13 mouse cellular contexts compared by ENCODE assay signal in genomic region chr15:101458361-101458930, GRCm38 (mm10). TPM values are rescaled to one million over a fixed set of nuclear protein-coding genes. Genes with fewer than 3 reads are reported as not detected.
DNase-seq lines count a peak whose midpoint lies in the region; ATAC-seq lines count a peak whose summit lies in the region.
"Had no signal": no experiment of that assay in that cellular context is flagged by ENCODE, and none has a peak within 500 bp of the region (broad histone marks: within the 10 kb centered on the region; RNA-seq: fewer than 3 reads in every experiment).

No protein-coding gene starts in this region.

- DNase-seq in cerebellum, postnatal 25 days: peak; percentile 14 to 43
- DNase-seq in cerebellum, adult 11 months: no peak
- peak; percentile 19 for DNase-seq in kidney, adult 11 months
- DNase-seq in embryo, embryonic 10.5 days (ENCODE audit: low spot score): peak; percentile 19
- DNase-seq in kidney, postnatal 4 days: peak; percentile 60 to 71
- DNase-seq in urinary bladder, adult 2 months (ENCODE audit: low spot score): no peak
- DNase-seq in c-Kit-positive CD71-positive TER-119-positive erythroid progenitor cells, embryonic 14.5 days (ENCODE audit: low spot score): no peak
- DNase-seq: cerebellum, adult 9-10 months; lung, postnatal 14 days had no signal

- ATAC-seq in kidney, embryonic 16.5 days (ENCODE audit: low FRiP score, low TSS enrichment): no peak

- H3K9ac ChIP-seq in kidney, embryonic 16.5 days (replicated peaks; ENCODE audit: low read length): no peak overlapping the region

- no peaks in the 10 kb centered on the region for H3K36me3 ChIP-seq in kidney, embryonic 16.5 days (ENCODE audit: insufficient read depth, low read length)

- no peak overlapping the region for H3K27ac ChIP-seq in kidney, embryonic 16.5 days (ENCODE audit: low read length)

- no peaks in the 10 kb centered on the region for H3K4me1 ChIP-seq in kidney, embryonic 16.5 days (ENCODE audit: insufficient read depth, low read length)

- no peak overlapping the region for H3K4me3 ChIP-seq in kidney, embryonic 16.5 days (ENCODE audit: low read length)

- no peaks in the 10 kb centered on the region for H3K27me3 ChIP-seq in kidney, embryonic 16.5 days (ENCODE audit: insufficient read depth, low read length)

- WGBS in kidney, embryonic 16.5 days: 52% methylated on average over 16 of the region's 16 CpGs

- H3K9me3 ChIP-seq in kidney, embryonic 16.5 days (ENCODE audit: low read length): peaks cover 3% of the 10 kb centered on the region; the same call in 1 of the 2 replicates

- no peak overlapping the region for H3K4me2 ChIP-seq in kidney, embryonic 16.5 days (replicated peaks; ENCODE audit: low read depth, low read length)

RNA-seq across cellular contexts. Expression of gene Krt81, which starts 5.1 kb away (rescaled TPM):
- polyA plus RNA-seq in kidney, embryonic 16.5 days (2015; fragmentation: Nextera tagmentation; extraction: Ambion mirVana): not detected in 2 replicates
- polyA plus RNA-seq in urinary bladder, adult 2 months (2012; rRNA removed): not detected in 2 replicates
- polyA plus RNA-seq: heart, postnatal 0 days; limb, embryonic 14.5 days; neural tube, embryonic 11.5 days had no signal

RNA-seq across cellular contexts. Expression of gene Krt88, which starts 10.9 kb away (rescaled TPM):
- not detected in 2 replicates for polyA plus RNA-seq in kidney, embryonic 16.5 days (2015; fragmentation: Nextera tagmentation; extraction: Ambion mirVana)
- 0.13 and 0.39 TPM in 2 replicates for polyA plus RNA-seq in urinary bladder, adult 2 months (2012; rRNA removed)
- polyA plus RNA-seq: heart, postnatal 0 days; limb, embryonic 14.5 days; neural tube, embryonic 11.5 days had no signal

RNA-seq across cellular contexts. Expression of gene Krt86, which starts 14.8 kb away (rescaled TPM):
- polyA plus RNA-seq in kidney, embryonic 16.5 days (2015; fragmentation: Nextera tagmentation; extraction: Ambion mirVana): not detected in 2 replicates
- polyA plus RNA-seq in urinary bladder, adult 2 months (2012; rRNA removed): not detected in 2 replicates
- polyA plus RNA-seq: heart, postnatal 0 days; neural tube, embryonic 11.5 days had no signal

RNA-seq across cellular contexts. Expression of gene Krt87, which starts 19.8 kb away (rescaled TPM):
- 0.06 TPM in 1 of 2 replicates, not detected in the other for polyA plus RNA-seq in kidney, embryonic 16.5 days (2015; fragmentation: Nextera tagmentation; extraction: Ambion mirVana)
- 0.03 and 0.15 TPM in 2 replicates for polyA plus RNA-seq in urinary bladder, adult 2 months (2012; rRNA removed)
- polyA plus RNA-seq: heart, postnatal 0 days; neural tube, embryonic 11.5 days had no signal

RNA-seq across cellular contexts. Expression of gene Krt83, which starts 32.9 kb away (rescaled TPM):
- not detected in 2 replicates for polyA plus RNA-seq in kidney, embryonic 16.5 days (2015; fragmentation: Nextera tagmentation; extraction: Ambion mirVana)
- 0.09 TPM in 1 of 2 replicates, not detected in the other for polyA plus RNA-seq in urinary bladder, adult 2 months (2012; rRNA removed)
- polyA plus RNA-seq: heart, postnatal 0 days; neural tube, embryonic 11.5 days had no signal

Comparison
In these comparisons a context has a peak if more than half of its experiments do, and no peak if none do; other contexts are left out.
1. DNase-seq: peak in cerebellum, postnatal 25 days (2 of 2), kidney, adult 11 months (single experiment), embryo, embryonic 10.5 days (single experiment) and kidney, postnatal 4 days (2 of 2); none in cerebellum, adult 11 months (single experiment), urinary bladder, adult 2 months (single experiment) and c-Kit-positive CD71-positive TER-119-positive erythroid progenitor cells, embryonic 14.5 days (single experiment).